Mouse (Mus musculus): ENCODE results near the gene Gm31371. TPM values are rescaled to one million over a fixed set of nuclear protein-coding genes. Genes with fewer than 3 reads are reported as not detected.
"Not testable (repeated sequence)": the region's sequence is repeated elsewhere in the genome, so short reads cannot be mapped to it uniquely, and the experiment has no call there.

Gm31371 gene
- 0.17 TPM in 1 of 2 replicates, not detected in the other for polyA plus RNA-seq (2014; fragmentation: Nextera tagmentation; extraction: Ambion mirVana)

DNA sequence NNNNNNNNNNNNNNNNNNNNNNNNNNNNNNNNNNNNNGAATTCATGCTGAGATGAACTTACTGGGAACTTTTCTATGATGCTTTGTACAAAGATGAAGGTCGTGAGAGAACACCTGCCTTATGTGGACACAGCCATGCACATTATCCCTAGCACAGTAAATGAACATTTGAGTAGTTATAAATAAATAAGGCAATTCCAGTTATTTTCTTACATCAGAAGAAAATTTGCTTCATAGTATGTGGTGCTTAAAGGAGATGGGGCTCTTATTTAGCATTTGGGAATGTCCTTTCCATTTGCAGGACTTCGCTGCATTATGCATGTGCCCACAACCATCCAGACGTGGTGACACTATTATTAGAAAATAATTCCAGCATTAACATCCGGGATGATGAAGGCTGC is at the start of gene Gm31371:
Gene Gm31371 (plus strand): TSS at position 301 of the 400 bp plus-strand sequence.
- not testable (repeated sequence) for H3K4me2 ChIP-seq (replicated peaks; ENCODE audit: low read depth, low read length); H3K27me3 ChIP-seq (ENCODE audit: control insufficient read depth, insufficient read depth, low read length); H3K4me3 ChIP-seq (ENCODE audit: low read depth, low read length); H3K36me3 ChIP-seq (ENCODE audit: control insufficient read depth, insufficient read depth, low read length); H3K9me3 ChIP-seq (ENCODE audit: control insufficient read depth, low read depth, low read length); ATAC-seq (ENCODE audit: insufficient number of reproducible peaks, insufficient read depth, low FRiP score, low read depth); H3K27ac ChIP-seq (ENCODE audit: low read length); H3K9ac ChIP-seq (replicated peaks; ENCODE audit: low read depth, low read length); H3K4me1 ChIP-seq (ENCODE audit: control insufficient read depth, insufficient read depth, low read length)
- WGBS: 72% methylated on average over 2 of the region's 4 CpGs

DNA sequence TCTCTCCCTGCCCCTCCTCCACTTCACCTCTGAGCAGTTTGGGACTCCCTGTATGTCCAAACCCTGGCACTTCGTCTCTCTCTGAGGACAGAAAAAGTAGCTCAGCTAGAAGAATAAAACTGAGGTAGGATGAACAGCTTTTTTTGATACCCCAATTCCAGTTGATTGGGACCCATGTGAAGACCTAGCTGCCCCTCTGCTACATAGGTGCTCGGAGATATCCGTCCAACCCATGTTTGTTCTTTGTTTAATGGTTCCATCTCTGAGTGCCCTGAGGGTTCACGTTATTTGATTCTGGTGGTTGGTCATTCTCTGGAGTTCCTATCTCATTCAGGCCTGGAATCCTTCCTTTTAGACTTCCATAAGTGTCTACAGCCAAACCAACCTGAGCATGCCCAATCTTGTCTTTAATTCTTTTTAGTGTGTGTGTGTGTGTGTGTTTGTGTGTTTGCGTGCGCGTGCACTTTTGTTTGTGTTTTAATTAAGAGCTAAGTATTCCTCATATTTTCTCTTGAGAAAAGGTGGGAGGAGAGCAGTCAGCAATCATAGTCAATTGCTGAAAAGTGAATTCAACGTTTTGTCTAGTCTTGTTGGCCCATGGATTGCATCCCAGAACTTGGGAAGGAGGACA is 3.3 kb downstream of the Gm31371 start:
- H3K27ac ChIP-seq (ENCODE audit: low read length); H3K4me3 ChIP-seq (ENCODE audit: low read depth, low read length); H3K27me3 ChIP-seq (ENCODE audit: control insufficient read depth, insufficient read depth, low read length); H3K9ac ChIP-seq (replicated peaks; ENCODE audit: low read depth, low read length); H3K9me3 ChIP-seq (ENCODE audit: control insufficient read depth, low read depth, low read length); H3K4me1 ChIP-seq (ENCODE audit: control insufficient read depth, insufficient read depth, low read length); ATAC-seq (ENCODE audit: insufficient number of reproducible peaks, insufficient read depth, low FRiP score, low read depth); H3K36me3 ChIP-seq (ENCODE audit: control insufficient read depth, insufficient read depth, low read length); H3K4me2 ChIP-seq (replicated peaks; ENCODE audit: low read depth, low read length): not testable (repeated sequence)
- WGBS: 86% methylated on average over 7 of the region's 8 CpGs

GRCm38 (mm10) chr8:19908841-19909321 is 5.7 kb downstream of the Gm31371 start:
- H3K9ac ChIP-seq (replicated peaks; ENCODE audit: low read depth, low read length); H3K4me1 ChIP-seq (ENCODE audit: control insufficient read depth, insufficient read depth, low read length); ATAC-seq (ENCODE audit: insufficient number of reproducible peaks, insufficient read depth, low FRiP score, low read depth); H3K36me3 ChIP-seq (ENCODE audit: control insufficient read depth, insufficient read depth, low read length); H3K4me3 ChIP-seq (ENCODE audit: low read depth, low read length); H3K4me2 ChIP-seq (replicated peaks; ENCODE audit: low read depth, low read length); H3K27ac ChIP-seq (ENCODE audit: low read length); H3K27me3 ChIP-seq (ENCODE audit: control insufficient read depth, insufficient read depth, low read length); H3K9me3 ChIP-seq (ENCODE audit: control insufficient read depth, low read depth, low read length): not testable (repeated sequence)
- 79% methylated on average over 4 of the region's 6 CpGs for WGBS

DNA sequence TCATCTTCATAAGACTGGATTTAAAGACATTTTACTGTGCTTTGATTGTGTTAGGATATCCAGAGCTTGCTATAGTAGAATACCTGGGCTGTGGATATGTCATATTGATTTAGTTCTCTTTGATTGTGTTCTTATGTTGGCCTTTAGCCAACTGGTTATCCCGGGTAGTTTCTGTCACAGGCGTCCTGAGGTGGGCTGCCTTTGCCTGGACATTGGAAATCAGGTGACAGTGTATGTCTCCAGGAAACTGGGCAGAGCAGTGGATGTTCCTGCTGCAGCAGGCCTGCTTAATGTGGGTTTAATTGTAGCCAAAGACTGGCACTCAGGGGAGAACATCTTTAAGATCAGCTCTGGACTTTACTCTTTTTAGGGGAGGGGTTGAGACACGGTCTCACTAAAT is 15.9 kb downstream of the Gm31371 start:
- H3K4me2 ChIP-seq (replicated peaks; ENCODE audit: low read depth, low read length); H3K9ac ChIP-seq (replicated peaks; ENCODE audit: low read depth, low read length); H3K4me1 ChIP-seq (ENCODE audit: control insufficient read depth, insufficient read depth, low read length); H3K4me3 ChIP-seq (ENCODE audit: low read depth, low read length); H3K36me3 ChIP-seq (ENCODE audit: control insufficient read depth, insufficient read depth, low read length); H3K27me3 ChIP-seq (ENCODE audit: control insufficient read depth, insufficient read depth, low read length); H3K27ac ChIP-seq (ENCODE audit: low read length); H3K9me3 ChIP-seq (ENCODE audit: control insufficient read depth, low read depth, low read length); ATAC-seq (ENCODE audit: insufficient number of reproducible peaks, insufficient read depth, low FRiP score, low read depth): not testable (repeated sequence)
- 77% methylated on average over 2 of the region's 3 CpGs for WGBS

- not testable (repeated sequence) for H3K36me3 ChIP-seq (ENCODE audit: control insufficient read depth, insufficient read depth, low read length); H3K9ac ChIP-seq (replicated peaks; ENCODE audit: low read depth, low read length); H3K4me1 ChIP-seq (ENCODE audit: control insufficient read depth, insufficient read depth, low read length); H3K4me2 ChIP-seq (replicated peaks; ENCODE audit: low read depth, low read length); H3K4me3 ChIP-seq (ENCODE audit: low read depth, low read length); H3K9me3 ChIP-seq (ENCODE audit: control insufficient read depth, low read depth, low read length); ATAC-seq (ENCODE audit: insufficient number of reproducible peaks, insufficient read depth, low FRiP score, low read depth); H3K27ac ChIP-seq (ENCODE audit: low read length); H3K27me3 ChIP-seq (ENCODE audit: control insufficient read depth, insufficient read depth, low read length)
- WGBS: no CpG with 5 or more reads among the region's 6 CpGs
These were observed 31.1 kb downstream of the Gm31371 start for GRCm38 (mm10) chr8:19934274-19934673.

- not testable (repeated sequence) for H3K27ac ChIP-seq (ENCODE audit: low read length); H3K36me3 ChIP-seq (ENCODE audit: control insufficient read depth, insufficient read depth, low read length); H3K4me1 ChIP-seq (ENCODE audit: control insufficient read depth, insufficient read depth, low read length); H3K4me3 ChIP-seq (ENCODE audit: low read depth, low read length); H3K9me3 ChIP-seq (ENCODE audit: control insufficient read depth, low read depth, low read length); H3K4me2 ChIP-seq (replicated peaks; ENCODE audit: low read depth, low read length); H3K9ac ChIP-seq (replicated peaks; ENCODE audit: low read depth, low read length); ATAC-seq (ENCODE audit: insufficient number of reproducible peaks, insufficient read depth, low FRiP score, low read depth); H3K27me3 ChIP-seq (ENCODE audit: control insufficient read depth, insufficient read depth, low read length)
- WGBS: 70% methylated on average over 1 of the region's 2 CpGs
These were observed 32.4 kb downstream of the Gm31371 start for GRCm38 (mm10) chr8:19935541-19936030.

GRCm38 (mm10) chr8:19960935-19961334 is 57.7 kb downstream of the Gm31371 start:
- H3K9ac ChIP-seq (replicated peaks; ENCODE audit: low read depth, low read length): no peak overlapping the region
- no peaks in the 10 kb centered on the region for H3K36me3 ChIP-seq (ENCODE audit: control insufficient read depth, insufficient read depth, low read length)
- no peak overlapping the region for H3K27ac ChIP-seq (ENCODE audit: low read length)
- ATAC-seq (ENCODE audit: insufficient number of reproducible peaks, insufficient read depth, low FRiP score, low read depth): no peak
- H3K27me3 ChIP-seq (ENCODE audit: control insufficient read depth, insufficient read depth, low read length): no peaks in the 10 kb centered on the region
- no peaks in the 10 kb centered on the region for H3K4me1 ChIP-seq (ENCODE audit: control insufficient read depth, insufficient read depth, low read length)
- H3K4me2 ChIP-seq (replicated peaks; ENCODE audit: low read depth, low read length): no peak overlapping the region
- no peak overlapping the region for H3K4me3 ChIP-seq (ENCODE audit: low read depth, low read length)
- WGBS: 70% methylated on average over 2 of the region's 2 CpGs
- no peaks in the 10 kb centered on the region for H3K9me3 ChIP-seq (ENCODE audit: control insufficient read depth, low read depth, low read length)

GRCm38 (mm10) chr8:19963766-19964165 is 60.6 kb downstream of the Gm31371 start:
- 68% methylated on average over 2 of the region's 2 CpGs for WGBS
- H3K9ac ChIP-seq (replicated peaks; ENCODE audit: low read depth, low read length): not testable (repeated sequence)

GRCm38 (mm10) chr8:19968151-19968550 is 65.0 kb downstream of the Gm31371 start:
- H3K27me3 ChIP-seq (ENCODE audit: control insufficient read depth, insufficient read depth, low read length); H3K9ac ChIP-seq (replicated peaks; ENCODE audit: low read depth, low read length); H3K4me2 ChIP-seq (replicated peaks; ENCODE audit: low read depth, low read length); H3K4me3 ChIP-seq (ENCODE audit: low read depth, low read length); H3K27ac ChIP-seq (ENCODE audit: low read length); H3K36me3 ChIP-seq (ENCODE audit: control insufficient read depth, insufficient read depth, low read length); H3K9me3 ChIP-seq (ENCODE audit: control insufficient read depth, low read depth, low read length); H3K4me1 ChIP-seq (ENCODE audit: control insufficient read depth, insufficient read depth, low read length); ATAC-seq (ENCODE audit: insufficient number of reproducible peaks, insufficient read depth, low FRiP score, low read depth): not testable (repeated sequence)
- WGBS: 48% methylated on average over 2 of the region's 2 CpGs

More at GRCm38 (mm10) chr8:19963766-19964165, 60.6 kb downstream of the Gm31371 start:
- not testable (repeated sequence) for H3K27me3 ChIP-seq (ENCODE audit: control insufficient read depth, insufficient read depth, low read length); H3K4me3 ChIP-seq (ENCODE audit: low read depth, low read length); H3K4me2 ChIP-seq (replicated peaks; ENCODE audit: low read depth, low read length); H3K4me1 ChIP-seq (ENCODE audit: control insufficient read depth, insufficient read depth, low read length); H3K36me3 ChIP-seq (ENCODE audit: control insufficient read depth, insufficient read depth, low read length); H3K27ac ChIP-seq (ENCODE audit: low read length); ATAC-seq (ENCODE audit: insufficient number of reproducible peaks, insufficient read depth, low FRiP score, low read depth); H3K9me3 ChIP-seq (ENCODE audit: control insufficient read depth, low read depth, low read length)
